Mouse (Mus musculus) layer of hippocampus, postnatal 10 days (tissue): ENCODE measurements at regions not wholly inside any gene's neighbourhood (a gene's known extent, or its start where the extent isn't known, plus 50 kb on each side); places are given as distances from the start of the nearest gene placed in this dataset.

ENCODE experiments used
- DNase-seq, 2 experiments: peaks; one replicate each; pipeline ENCODE4 v3.0.0; 2021; ENCODE audit warnings: low spot score in 2 of 2

DNA sequence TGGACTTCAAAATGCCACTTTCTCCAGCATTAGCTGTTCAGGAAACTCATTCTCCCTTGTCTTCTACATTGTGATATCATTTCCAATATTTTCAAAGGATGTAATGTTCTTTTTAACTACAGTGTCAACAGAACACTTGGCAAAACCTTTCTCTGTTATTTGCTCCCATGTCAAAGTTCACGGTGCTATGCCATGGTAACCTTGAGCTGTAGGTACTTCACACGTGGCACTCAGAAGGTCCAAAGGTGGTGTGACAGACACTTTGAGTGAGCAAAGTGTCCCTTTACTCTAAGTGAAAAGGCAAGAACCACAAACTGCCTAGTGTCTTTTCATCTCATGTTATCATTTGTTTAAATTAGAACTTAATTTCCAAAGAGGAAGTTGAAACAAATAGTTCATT, 53.3 kb upstream of the Tram2 start:
- DNase-seq = no peak

DNA sequence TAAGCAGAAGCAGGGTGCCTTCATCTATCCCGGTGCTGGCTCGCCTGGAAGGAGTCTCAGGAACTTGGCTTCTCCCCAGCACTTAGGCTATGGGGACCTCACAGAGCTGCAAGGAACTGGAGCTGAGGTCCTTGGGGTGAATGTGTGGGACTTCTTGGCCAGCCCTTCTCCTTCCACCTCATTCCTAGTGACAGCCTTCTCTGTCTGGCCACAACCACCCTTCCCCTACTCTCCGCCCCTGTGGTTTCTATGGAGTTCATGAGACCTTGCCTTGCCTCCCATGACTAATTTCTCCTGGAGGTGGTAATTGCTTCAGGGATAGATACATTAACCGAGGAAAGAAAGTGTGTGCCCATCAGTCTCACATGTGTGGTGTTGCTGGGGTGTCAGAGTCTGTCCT, 67.9 kb upstream of the Tram2 start:
- DNase-seq = no peak

DNA sequence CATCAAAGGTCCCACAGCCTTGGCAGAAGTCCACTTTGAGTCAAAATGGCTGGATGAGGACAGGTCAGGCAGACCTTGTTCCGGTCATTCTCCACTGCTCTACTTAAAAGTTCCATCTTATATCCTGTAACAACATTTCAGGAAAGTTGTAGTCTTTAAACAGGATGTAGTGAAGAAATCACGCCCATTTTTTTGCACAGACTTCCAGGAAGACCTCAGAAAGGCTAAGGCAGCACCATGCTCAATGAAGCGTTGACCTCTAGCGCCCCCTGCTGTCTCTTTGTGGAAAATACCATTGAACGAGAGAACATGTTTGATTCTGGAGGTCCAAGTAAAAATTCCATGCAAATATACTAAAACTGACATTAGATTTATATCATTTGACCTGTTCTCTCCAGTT, 56.6 kb upstream of the Tmem14a start:
- DNase-seq = peak; percentile 86 to 90

DNA sequence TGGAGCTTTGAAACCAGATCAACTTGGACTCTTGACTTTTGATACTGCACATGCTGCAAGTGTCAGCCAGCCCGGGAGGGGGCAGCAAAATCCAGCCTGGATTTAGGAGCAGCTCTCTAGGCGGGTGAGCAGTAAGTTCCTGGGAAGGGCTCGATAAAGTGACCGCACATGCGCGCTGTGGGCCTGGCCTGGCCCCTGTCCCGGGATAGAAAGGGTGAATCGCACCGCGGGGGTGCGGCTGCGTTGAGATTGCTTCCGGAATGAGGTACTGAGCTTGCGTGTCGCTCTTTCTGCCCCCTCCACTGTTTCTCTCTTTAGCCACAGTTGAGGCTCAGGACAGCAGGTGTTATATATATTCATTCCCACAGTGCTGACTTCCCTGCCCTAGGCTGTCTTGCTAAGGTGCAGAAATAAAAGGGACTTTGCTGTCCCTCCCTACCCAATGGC, 52.1 kb upstream of the Tmem14a start:
- DNase-seq = peak; percentile 88 to 90

GRCm38 (mm10) chr1:21166762-21167161, 51.6 kb upstream of the Tmem14a start:
- DNase-seq = no peak
